Mouse (Mus musculus) embryo, embryonic 10.5 days (tissue): ENCODE results near the gene Chaf1a.

Experiments used
- DNase-seq: peaks from one replicate; pipeline ENCODE4 v3.0.0-alpha.2; 2015; ENCODE audit warnings: low spot score

Chaf1a gene

GRCm38 (mm10) chr17:56020400-56021084 is 19.7 kb upstream of the Chaf1a start:
- no peak for DNase-seq

GRCm38 (mm10) chr17:56021161-56021910 is 18.9 kb upstream of the Chaf1a start:
- DNase-seq: no peak

- no peak for DNase-seq
Measured at GRCm38 (mm10) chr17:56022131-56022988, 17.9 kb upstream of the Chaf1a start.

GRCm38 (mm10) chr17:56022989-56023290 is 17.3 kb upstream of the Chaf1a start:
- no peak for DNase-seq

GRCm38 (mm10) chr17:56023386-56023785 is 16.9 kb upstream of the Chaf1a start:
- no peak for DNase-seq

GRCm38 (mm10) chr17:56024476-56024875 is 15.8 kb upstream of the Chaf1a start:
- DNase-seq: no peak

GRCm38 (mm10) chr17:56024931-56025330 is 15.3 kb upstream of the Chaf1a start:
- DNase-seq: no peak

GRCm38 (mm10) chr17:56026303-56026702 is 13.9 kb upstream of the Chaf1a start:
- DNase-seq: no peak

GRCm38 (mm10) chr17:56026881-56027280 is 13.4 kb upstream of the Chaf1a start:
- DNase-seq: no peak

GRCm38 (mm10) chr17:56027801-56028441 is 12.3 kb upstream of the Chaf1a start:
- DNase-seq: no peak

GRCm38 (mm10) chr17:56030238-56030870 is 9.9 kb upstream of the Chaf1a start:
- DNase-seq: no peak

GRCm38 (mm10) chr17:56030919-56031318 is 9.3 kb upstream of the Chaf1a start:
- no peak for DNase-seq

GRCm38 (mm10) chr17:56031431-56031830 is 8.8 kb upstream of the Chaf1a start:
- no peak for DNase-seq

- DNase-seq: no peak
Measured at GRCm38 (mm10) chr17:56032127-56032733, 8.0 kb upstream of the Chaf1a start.

GRCm38 (mm10) chr17:56032831-56033230 is 7.4 kb upstream of the Chaf1a start:
- DNase-seq: no peak

GRCm38 (mm10) chr17:56034040-56034725 is 6.1 kb upstream of the Chaf1a start:
- no peak for DNase-seq

- no peak for DNase-seq
Measured at GRCm38 (mm10) chr17:56034726-56035100, 5.5 kb upstream of the Chaf1a start.

GRCm38 (mm10) chr17:56035216-56035615 is 5.0 kb upstream of the Chaf1a start:
- no peak for DNase-seq

- peak; percentile 97 for DNase-seq
Measured at GRCm38 (mm10) chr17:56036176-56036900, 3.9 kb upstream of the Chaf1a start, which contains the start of gene Sh3gl1. Gene Sh3gl1, minus strand, starts transcription at chr17:56036635.

GRCm38 (mm10) chr17:56036901-56037287 is 3.3 kb upstream of the Chaf1a start:
- no peak for DNase-seq
